Comparison of ENCODE assay signal across 8 mouse cellular contexts in the genomic region with DNA sequence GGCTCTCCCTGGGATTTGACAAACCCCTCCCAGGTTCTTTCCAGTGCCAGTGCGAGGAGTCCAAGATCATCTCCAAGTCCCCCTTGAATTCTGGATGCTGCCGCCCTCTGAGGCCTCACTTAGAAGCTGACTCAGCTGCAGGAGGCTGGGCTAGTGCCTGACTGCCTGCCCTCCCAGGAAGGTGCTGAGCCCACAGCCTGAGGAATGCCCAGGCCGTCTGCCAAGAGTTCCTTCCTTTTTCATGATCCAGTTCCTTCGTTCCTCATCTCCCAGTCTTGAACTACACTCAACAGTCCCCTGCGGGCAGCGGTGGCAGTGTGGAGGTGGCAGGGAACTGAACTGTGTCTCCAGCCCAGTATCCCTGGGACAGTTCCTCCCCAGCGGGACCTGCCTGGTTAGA. TPM values are rescaled to one million over a fixed set of nuclear protein-coding genes. Genes with fewer than 3 reads are reported as not detected.
DNase-seq lines count a peak whose midpoint lies in the region; ATAC-seq lines count a peak whose summit lies in the region.

No protein-coding gene starts in this region.

- ATAC-seq in forebrain, embryonic 14.5 days, result no peak
- no peak for ATAC-seq in CD4-positive, CD25-positive, alpha-beta regulatory T cell, adult 4 months

- 71% methylated on average over 7 of the region's 7 CpGs for WGBS in forebrain, embryonic 10.5 days
- WGBS in forebrain, embryonic 14.5 days, result 71% methylated on average over 7 of the region's 7 CpGs

- H3K9me3 ChIP-seq in forebrain, embryonic 10.5 days, result no peaks in the 10 kb centered on the region
- no peaks in the 10 kb centered on the region for H3K9me3 ChIP-seq in forebrain, embryonic 14.5 days (replicated peaks; ENCODE audit: control insufficient read depth, low read length)

- DNase-seq in forebrain, embryonic 10.5 days (ENCODE audit: extremely low spot score, low spot score), result peak; percentile 13
- no peak for DNase-seq in forebrain, embryonic 14.5 days (ENCODE audit: low spot score)
- DNase-seq in adipocyte (ENCODE audit: low spot score), result peak; percentile 95
- DNase-seq in fat pad, adult 2 months (ENCODE audit: extremely low read depth, low read depth, low spot score), result peak; percentile 61
- peak; percentile 63 to 66 for DNase-seq in heart, postnatal 36 days
- peak; percentile 69 for DNase-seq in lung, postnatal 14 days
- no peak for DNase-seq in embryo, embryonic 9.5 days (ENCODE audit: extremely low spot score)

- H3K27me3 ChIP-seq in forebrain, embryonic 10.5 days (ENCODE audit: poor library complexity, severe bottlenecking), result no peaks in the 10 kb centered on the region; the same call in 1 of the 2 replicates
- no peaks in the 10 kb centered on the region for H3K27me3 ChIP-seq in forebrain, embryonic 14.5 days (replicated peaks; ENCODE audit: control insufficient read depth, insufficient read depth, low read length)

- no peaks in the 10 kb centered on the region for H3K36me3 ChIP-seq in forebrain, embryonic 10.5 days (replicated peaks)
- no peaks in the 10 kb centered on the region for H3K36me3 ChIP-seq in forebrain, embryonic 14.5 days (ENCODE audit: control insufficient read depth, insufficient read depth, low read length)

- no peak overlapping the region for H3K4me3 ChIP-seq in forebrain, embryonic 10.5 days
- no peak overlapping the region for H3K4me3 ChIP-seq in forebrain, embryonic 14.5 days (ENCODE audit: low read depth, low read length)

- H3K4me2 ChIP-seq in forebrain, embryonic 14.5 days (ENCODE audit: low read length), result no peak overlapping the region

- H3K4me1 ChIP-seq in forebrain, embryonic 10.5 days, result peaks cover 29% of the 10 kb centered on the region
- H3K4me1 ChIP-seq in forebrain, embryonic 14.5 days (ENCODE audit: control insufficient read depth, insufficient read depth, low read length), result peaks cover 4% of the 10 kb centered on the region; the same call in 1 of the 2 replicates

- no peak overlapping the region for H3K9ac ChIP-seq in forebrain, embryonic 14.5 days (ENCODE audit: low read length)

- H3K27ac ChIP-seq in forebrain, embryonic 10.5 days, result peak overlapping the region; percentile 60; the same call in 1 of the 2 replicates
- H3K27ac ChIP-seq in forebrain, embryonic 14.5 days (ENCODE audit: low read depth, low read length), result no peak overlapping the region

- intact Hi-C loops in heart, postnatal 36 days (cut with DNase I), result loop anchor here (2.0 to 5.0 kb wide), 4 partner anchors 23 to 399 kb away; a partner anchor contains a TSS

RNA-seq across cellular contexts. Expression of a gene that starts 30.4 kb away (rescaled TPM):
- 99.3 and 107 TPM in 2 replicates for polyA plus RNA-seq in forebrain, embryonic 10.5 days (2016; fragmentation: Nextera tagmentation; extraction: Ambion mirVana)
- 76.6 and 84.4 TPM in 2 replicates for polyA plus RNA-seq in forebrain, embryonic 14.5 days (2014; fragmentation: Nextera tagmentation; extraction: Ambion mirVana)
- 10 to 100 TPM; 19.2 to 21.6 TPM for total RNA-seq in heart, postnatal 36 days (2021)
- polyA plus RNA-seq in CD4-positive, CD25-positive, alpha-beta regulatory T cell, adult 4 months (2017; shearing (Covaris generic)), result 10 to 100 TPM; 49.5 to 88.6 TPM

Comparison
In these comparisons a context has a peak if more than half of its experiments do, and no peak if none do; other contexts are left out.
1. DNase-seq: peak in forebrain, embryonic 10.5 days (single experiment), adipocyte (single experiment), fat pad, adult 2 months (single experiment), heart, postnatal 36 days (2 of 2) and lung, postnatal 14 days (single experiment); none in forebrain, embryonic 14.5 days (single experiment) and embryo, embryonic 9.5 days (single experiment).